Mouse (Mus musculus) kidney, adult 2 months (tissue): Measurements from ENCODE around the gene Gsc2. TPM values are rescaled to one million over a fixed set of nuclear protein-coding genes. Genes with fewer than 3 reads are reported as not detected.
"Not testable (repeated sequence)": the region's sequence is repeated elsewhere in the genome, so short reads cannot be mapped to it uniquely, and the experiment has no call there.

Source experiments
- DNase-seq: peaks from one replicate; pipeline ENCODE4 v3.0.0; 2021
- H3K27ac ChIP-seq: fragments of 200-500 bp; 2 replicates; pipeline ENCODE4 v1.5.1; 2012; ENCODE audit warnings: low read depth, low read length, control low read depth, inconsistent platforms; ENCODE audit not compliant: insufficient read depth
- H3K27me3 ChIP-seq: fragments of 200-500 bp; replicated peaks from 2 replicates; pipeline ENCODE4 v1.6.1; 2012; ENCODE audit warnings: mild to moderate bottlenecking, moderate library complexity, low read length, inconsistent platforms; ENCODE audit not compliant: control insufficient read depth, insufficient read depth
- H3K36me3 ChIP-seq: fragments of 200-500 bp; 2 replicates; pipeline ENCODE4 v1.6.1; 2012; ENCODE audit warnings: mild to moderate bottlenecking, moderate library complexity, low read length, inconsistent platforms; ENCODE audit not compliant: control insufficient read depth, insufficient read depth
- H3K4me1 ChIP-seq: fragments of 200-500 bp; 2 replicates; pipeline ENCODE4 v1.6.1; 2011; ENCODE audit warnings: low read length; ENCODE audit not compliant: control insufficient read depth, insufficient read depth
- H3K4me3 ChIP-seq: fragments of 200-500 bp; 2 replicates; pipeline ENCODE4 v1.5.1; 2011; ENCODE audit warnings: mild to moderate bottlenecking, low read depth, low read length, control low read depth; ENCODE audit not compliant: insufficient read depth
- CTCF ChIP-seq: fragments of 200-500 bp; conservative IDR thresholded peaks from 2 replicates; pipeline ENCODE4 v1.5.1; 2011; ENCODE audit warnings: low read depth, mild to moderate bottlenecking, control low read depth, low read length, moderate library complexity, mixed read lengths; ENCODE audit not compliant: insufficient read depth, insufficient read length
- POLR2A ChIP-seq: fragments of 200-500 bp; IDR thresholded peaks from one replicate; pipeline ENCODE4 v1.6.1; 2011; ENCODE audit warnings: low read depth, low read length, control low read depth
- WGBS: fragments of 180-500 bp; shearing (Covaris S2); methylation state at CpG from one replicate; pipeline ENCODE4 v1.1.7; 2018; 5-methylcytosine and 5-hydroxymethylcytosine counted together
- polyA plus RNA-seq: library from polyadenylated mRNA; depleted of rRNA; stranded (reverse); fragments of >200 nt; gene quantifications from 2 replicates; pipeline ENCODE4 v1.2.3, GENCODE M21; 2012; rRNA removed

Gsc2 gene
- polyA plus RNA-seq: not detected in 2 replicates

GRCm38 (mm10) chr16:17914307-17915249 is at the start of gene Gsc2:
TSS of gene Gsc2 (minus strand) at chr16:17915059.
- H3K4me3 ChIP-seq: no peak within 1 kb of the TSS; the same call in 1 of the 2 replicates
- peak; percentile 9 for DNase-seq
- peaks cover 4% of the 10 kb centered on the region; the same call in 1 of the 2 replicates for H3K27me3 ChIP-seq
- 1% methylated on average over 105 of the region's 106 CpGs for WGBS
- no peak for TF ChIP-seq CTCF
- TF ChIP-seq POLR2A: no peak
- H3K4me1 ChIP-seq: peaks cover 4% of the 10 kb centered on the region; the same call in 1 of the 2 replicates
- H3K27ac ChIP-seq: no peak within 1 kb of the TSS
- H3K36me3 ChIP-seq: no peaks in the 10 kb centered on the region

- 80% methylated on average over 7 of the region's 7 CpGs for WGBS
- H3K4me3 ChIP-seq: no peak overlapping the region
- H3K36me3 ChIP-seq: no peaks in the 10 kb centered on the region
- TF ChIP-seq CTCF (no peak), POLR2A (no peak)
- no peaks in the 10 kb centered on the region for H3K4me1 ChIP-seq
- no peak for DNase-seq
- H3K27ac ChIP-seq: no peak overlapping the region
- no peaks in the 10 kb centered on the region; the same call in 1 of the 2 replicates for H3K27me3 ChIP-seq
Observed at GRCm38 (mm10) chr16:17962091-17962490, 47.2 kb upstream of the Gsc2 start.

- H3K4me1 ChIP-seq, H3K4me3 ChIP-seq, H3K27ac ChIP-seq, DNase-seq, H3K36me3 ChIP-seq, H3K27me3 ChIP-seq: not testable (repeated sequence)
- 96% methylated on average over 17 of the region's 17 CpGs for WGBS
Observed at GRCm38 (mm10) chr16:17956052-17956638, 41.3 kb upstream of the Gsc2 start.

- 84% methylated on average over 4 of the region's 4 CpGs for WGBS
- no peaks in the 10 kb centered on the region for H3K4me1 ChIP-seq
- no peaks in the 10 kb centered on the region for H3K27me3 ChIP-seq
- no peak overlapping the region for H3K4me3 ChIP-seq
- no peaks in the 10 kb centered on the region for H3K36me3 ChIP-seq
- TF ChIP-seq POLR2A (no peak), CTCF (no peak)
- DNase-seq: no peak
- no peak overlapping the region for H3K27ac ChIP-seq
Observed at GRCm38 (mm10) chr16:17951618-17952017, 36.8 kb upstream of the Gsc2 start.

GRCm38 (mm10) chr16:17950068-17950467 is 35.2 kb upstream of the Gsc2 start:
- TF ChIP-seq POLR2A (no peak), CTCF (no peak)
- peaks cover 4% of the 10 kb centered on the region; the same call in 1 of the 2 replicates for H3K4me1 ChIP-seq
- no peak overlapping the region for H3K4me3 ChIP-seq
- no peaks in the 10 kb centered on the region for H3K36me3 ChIP-seq
- WGBS: 73% methylated on average over 4 of the region's 4 CpGs
- no peak for DNase-seq
- no peaks in the 10 kb centered on the region for H3K27me3 ChIP-seq
- no peak overlapping the region for H3K27ac ChIP-seq

- TF ChIP-seq CTCF: no peak
- no peak for TF ChIP-seq POLR2A
- DNase-seq: no peak
- Histone ChIP-seq H3K36me3 (no peaks in the 10 kb centered on the region), H3K27me3 (no peaks in the 10 kb centered on the region), H3K27ac (no peak overlapping the region), H3K4me1 (peaks cover 4% of the 10 kb centered on the region; the same call in 1 of the 2 replicates), H3K4me3 (no peak overlapping the region)
- 60% methylated on average over 2 of the region's 2 CpGs for whole genome bisulfite sequencing
Observed at GRCm38 (mm10) chr16:17949421-17949877, 34.6 kb upstream of the Gsc2 start.

GRCm38 (mm10) chr16:17945081-17945831 is 30.4 kb upstream of the Gsc2 start:
- H3K27me3 ChIP-seq: no peaks in the 10 kb centered on the region
- no peak overlapping the region; the same call in 1 of the 2 replicates for H3K27ac ChIP-seq
- peak; percentile 50 for DNase-seq
- no peaks in the 10 kb centered on the region for H3K36me3 ChIP-seq
- WGBS: 19% methylated on average over 7 of the region's 7 CpGs
- no peak for TF ChIP-seq CTCF
- TF ChIP-seq POLR2A: no peak
- H3K4me3 ChIP-seq: 0 out of 2 replicates have a peak overlapping the region, but pooled peaks have one; percentile 5
- peaks cover 4% of the 10 kb centered on the region; the same call in 1 of the 2 replicates for H3K4me1 ChIP-seq
